Mouse (Mus musculus): Measurements from ENCODE around the gene Mgat2. TPM values are rescaled to one million over a fixed set of nuclear protein-coding genes. Genes with fewer than 3 reads are reported as not detected.
A peak's percentile ranks its signal among the peaks of the same experiment; 100 is the strongest.

Gene Mgat2
- total and polyA plus RNA-seq, 3 experiments, result 40.9 to 65.3 TPM; not detected in 1

DNA sequence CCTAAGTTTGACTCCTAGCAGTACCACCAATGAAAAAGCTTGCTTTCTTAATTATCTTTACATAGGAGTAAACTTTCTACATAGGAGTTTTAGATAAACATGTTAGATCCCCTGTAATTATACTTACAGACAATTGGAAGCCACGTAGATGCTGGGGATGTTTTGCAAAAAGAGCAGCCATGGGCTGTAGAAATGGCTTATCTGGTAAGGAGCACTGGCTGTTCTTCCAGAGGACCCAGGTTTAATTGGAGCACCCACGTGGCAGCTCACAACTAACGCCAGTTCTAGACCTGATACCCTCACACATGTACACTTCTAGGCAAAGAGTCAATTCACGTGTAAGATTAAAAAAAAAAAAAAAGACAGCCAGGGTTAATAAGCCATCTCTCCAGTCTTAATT is 2.2 kb upstream of the Mgat2 start:
- H3K27me3 ChIP-seq (ENCODE audit: control insufficient read depth in 1 of 2, insufficient read depth in 2 of 2, low read length in 2 of 2), result no peaks in the 10 kb centered on the region
- H3K27ac ChIP-seq (ENCODE audit: control insufficient read depth, low read depth, low read length), result no peak overlapping the region
- TF ChIP-seq POLR2A (IDR thresholded peaks at IDR 0.05; ENCODE audit: control insufficient read depth in 1 of 2, insufficient read depth in 1 of 2, low read depth in 1 of 2, low read length in 2 of 2, poor library complexity in 1 of 2), result peak in 1 of 2 experiments; percentile 46; a peak in 2 of 4 replicates
- no peak for TF ChIP-seq SMC3 (IDR thresholded peaks at IDR 0.05; ENCODE audit: low read depth, low read length)
- TF ChIP-seq EP300 (IDR thresholded peaks at IDR 0.05; ENCODE audit: low read depth in 1 of 2, low read length in 2 of 2), result no peak
- TF ChIP-seq CHD1 (IDR thresholded peaks at IDR 0.05; ENCODE audit: low read depth, low read length), result no peak
- peak; percentile 61; the same call in 1 of the 2 replicates for TF ChIP-seq POLR2AphosphoS2 (IDR thresholded peaks at IDR 0.05; ENCODE audit: low read length)
- TF ChIP-seq MAX (IDR thresholded peaks at IDR 0.05; ENCODE audit: low read length), result no peak
- peak; percentile 41; the same call in 1 of the 2 replicates for TF ChIP-seq ZNF384 (IDR thresholded peaks at IDR 0.05; ENCODE audit: low read depth, low read length)
- TF ChIP-seq NELFE (IDR thresholded peaks at IDR 0.05; ENCODE audit: low read depth, low read length), result no peak
- peaks cover 7% of the 10 kb centered on the region in 2 experiments; a peak in 3 of 4 replicates for H3K4me1 ChIP-seq (ENCODE audit: control insufficient read depth in 1 of 2, insufficient read depth in 2 of 2, low read length in 2 of 2)
- no peak overlapping the region for H3K4me3 ChIP-seq (ENCODE audit: control insufficient read depth in 1 of 2, insufficient read depth in 1 of 2, low read depth in 2 of 2, low read length in 2 of 2)
- peaks cover 8 to 20% of the 10 kb centered on the region in 2 experiments for H3K36me3 ChIP-seq (ENCODE audit: control insufficient read depth in 1 of 2, insufficient read depth in 2 of 2, low read length in 2 of 2)
- no peak for DNase-seq (ENCODE audit: low read depth, low spot score)
- H3K9me3 ChIP-seq (replicated peaks; ENCODE audit: insufficient read depth, low read length), result no peaks in the 10 kb centered on the region
- H3K9ac ChIP-seq (ENCODE audit: control insufficient read depth, low read depth, low read length, poor library complexity, severe bottlenecking), result no peak overlapping the region
- peaks cover 33% of the 10 kb centered on the region for H3K79me2 ChIP-seq (ENCODE audit: control insufficient read depth, insufficient read depth, low read length, poor library complexity)

DNA sequence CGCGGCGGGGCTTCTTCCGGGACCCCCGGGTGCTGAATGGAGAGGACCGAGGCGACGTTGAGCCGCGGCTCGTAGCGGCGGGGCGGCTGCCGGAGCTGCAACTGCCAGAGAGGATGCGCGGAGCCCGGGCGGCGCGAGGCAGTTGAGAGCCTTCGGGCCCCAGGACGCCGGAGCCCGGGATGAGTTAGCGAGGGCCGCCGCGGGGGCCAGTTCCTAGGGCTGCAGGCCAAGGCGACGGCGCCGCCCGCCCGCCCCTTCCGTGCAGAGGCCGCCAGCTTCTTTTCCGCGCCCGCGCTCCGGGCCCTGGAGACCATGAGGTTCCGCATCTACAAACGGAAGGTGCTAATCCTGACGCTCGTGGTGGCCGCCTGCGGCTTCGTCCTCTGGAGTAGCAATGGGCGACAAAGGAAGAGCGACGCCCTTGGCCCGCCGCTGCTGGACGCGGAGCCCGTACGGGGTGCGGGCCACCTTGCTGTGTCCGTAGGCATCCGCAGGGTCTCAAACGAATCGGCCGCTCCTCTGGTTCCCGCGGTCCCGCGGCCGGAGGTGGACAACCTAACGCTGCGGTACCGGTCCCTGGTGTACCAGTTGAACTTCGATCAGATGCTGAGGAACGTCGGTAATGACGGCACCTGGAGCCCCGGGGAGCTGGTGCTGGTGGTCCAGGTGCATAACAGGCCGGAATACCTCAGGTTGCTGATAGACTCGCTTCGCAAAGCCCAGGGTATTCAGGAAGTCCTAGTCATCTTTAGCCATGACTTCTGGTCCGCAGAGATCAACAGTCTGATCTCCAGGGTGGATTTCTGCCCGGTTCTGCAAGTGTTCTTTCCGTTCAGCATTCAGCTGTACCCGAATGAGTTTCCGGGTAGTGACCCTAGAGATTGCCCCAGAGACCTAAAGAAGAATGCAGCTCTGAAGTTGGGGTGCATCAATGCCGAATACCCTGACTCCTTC is 662 bp downstream of the Mgat2 start:
- Histone ChIP-seq H3K9me3 (replicated peaks; ENCODE audit: insufficient read depth, low read length) (no peaks in the 10 kb centered on the region), H3K4me3 (ENCODE audit: control insufficient read depth in 1 of 2, insufficient read depth in 1 of 2, low read depth in 2 of 2, low read length in 2 of 2) (peak overlapping the region; percentile 88 to 96), H3K9ac (ENCODE audit: control insufficient read depth, low read depth, low read length, poor library complexity, severe bottlenecking) (peak overlapping the region; percentile 99), H3K4me1 (ENCODE audit: control insufficient read depth in 1 of 2, insufficient read depth in 2 of 2, low read length in 2 of 2) (peaks cover 7 to 12% of the 10 kb centered on the region in 2 experiments), H3K36me3 (ENCODE audit: control insufficient read depth in 1 of 2, insufficient read depth in 2 of 2, low read length in 2 of 2) (peaks cover 10 to 28% of the 10 kb centered on the region in 2 experiments), H3K27ac (ENCODE audit: control insufficient read depth, low read depth, low read length) (peak overlapping the region; percentile 63), H3K79me2 (ENCODE audit: control insufficient read depth, insufficient read depth, low read length, poor library complexity) (peaks cover 52% of the 10 kb centered on the region), H3K27me3 (ENCODE audit: control insufficient read depth in 1 of 2, insufficient read depth in 2 of 2, low read length in 2 of 2) (no peaks in the 10 kb centered on the region)
- DNase-seq (ENCODE audit: low read depth, low spot score), result peak; percentile 74
- TF ChIP-seq TCF12 (IDR thresholded peaks at IDR 0.05; ENCODE audit: low read depth, low read length), result 0 out of 2 replicates have a peak, but pooled peaks have one; percentile 4
- peak; percentile 64; the same call in 1 of the 2 replicates for TF ChIP-seq MAX (IDR thresholded peaks at IDR 0.05; ENCODE audit: low read length)
- TF ChIP-seq MYC (IDR thresholded peaks at IDR 0.05; ENCODE audit: low read depth, low read length), result 0 out of 2 replicates have a peak, but pooled peaks have one; percentile 46
- peak; percentile 43; the same call in 1 of the 2 replicates for TF ChIP-seq MAZ (IDR thresholded peaks at IDR 0.05; ENCODE audit: low read depth, low read length)
- TF ChIP-seq TAL1 (IDR thresholded peaks at IDR 0.05; ENCODE audit: low read length), result no peak
- TF ChIP-seq E2F4 (IDR thresholded peaks at IDR 0.05; ENCODE audit: borderline replicate concordance, low read depth, low read length), result no peak; the same call in 1 of the 2 replicates
- TF ChIP-seq RAD21 (IDR thresholded peaks at IDR 0.05; ENCODE audit: low read depth, low read length), result no peak
- no peak for TF ChIP-seq ZKSCAN1 (IDR thresholded peaks at IDR 0.05; ENCODE audit: low read depth, low read length)
- peak; percentile 63 for TF ChIP-seq CHD1 (IDR thresholded peaks at IDR 0.05; ENCODE audit: low read depth, low read length)
- TF ChIP-seq KAT2A (conservative IDR thresholded peaks at IDR 0.05; ENCODE audit: low read depth, low read length), result 0 out of 2 replicates have a peak, but pooled peaks have one; percentile 13
- TF ChIP-seq MXI1 (IDR thresholded peaks at IDR 0.05; ENCODE audit: low read depth, low read length), result peak; percentile 34
- peak; percentile 47; the same call in 1 of the 2 replicates for TF ChIP-seq UBTF (IDR thresholded peaks at IDR 0.05; ENCODE audit: borderline replicate concordance, insufficient read depth, low read depth, low read length)
